Mouse (Mus musculus): ENCODE measurements around the gene Gcnt3.

Gene Gcnt3

GRCm38 (mm10) chr9:70003516-70003915, 34.4 kb downstream of the Gcnt3 start:
- DNase-seq (ENCODE audit: low spot score): no peak

GRCm38 (mm10) chr9:69999318-69999717, 38.6 kb downstream of the Gcnt3 start:
- no peak for DNase-seq (ENCODE audit: low spot score)

GRCm38 (mm10) chr9:69994547-69994946, 43.3 kb downstream of the Gcnt3 start:
- DNase-seq (ENCODE audit: low spot score): no peak

- DNase-seq (ENCODE audit: low spot score): no peak
Measured at GRCm38 (mm10) chr9:69993479-69993878, 44.4 kb downstream of the Gcnt3 start.

- DNase-seq (ENCODE audit: low spot score): no peak
Measured at GRCm38 (mm10) chr9:69992841-69993277, 45.0 kb downstream of the Gcnt3 start.

- DNase-seq (ENCODE audit: low spot score): no peak
Measured at GRCm38 (mm10) chr9:69990346-69990745, 47.5 kb downstream of the Gcnt3 start.

GRCm38 (mm10) chr9:69989303-69990121, 48.4 kb downstream of the Gcnt3 start, which contains the start of gene Bnip2:
Gene Bnip2, plus strand, starts transcription at chr9:69989466.
- DNase-seq (ENCODE audit: low spot score): peak; percentile 88

- no peak for DNase-seq (ENCODE audit: low spot score)
Measured at GRCm38 (mm10) chr9:69988706-69989302, 49.1 kb downstream of the Gcnt3 start.

GRCm38 (mm10) chr9:69987579-69987978, 50.3 kb downstream of the Gcnt3 start:
- DNase-seq (ENCODE audit: low spot score): no peak

GRCm38 (mm10) chr9:69986571-69986970, 51.3 kb downstream of the Gcnt3 start:
- no peak for DNase-seq (ENCODE audit: low spot score)

- DNase-seq (ENCODE audit: low spot score): no peak
Measured at GRCm38 (mm10) chr9:69986063-69986462, 51.8 kb downstream of the Gcnt3 start.

- DNase-seq (ENCODE audit: low spot score): no peak
Measured at GRCm38 (mm10) chr9:69985526-69985925, 52.4 kb downstream of the Gcnt3 start.

Data from urinary bladder, postnatal 10 days (tissue).